Mouse (Mus musculus): Measurements from ENCODE around the gene Birc3. TPM values are rescaled to one million over a fixed set of nuclear protein-coding genes. Genes with fewer than 3 reads are reported as not detected.
"Not testable (repeated sequence)": the region's sequence is repeated elsewhere in the genome, so short reads cannot be mapped to it uniquely, and the experiment has no call there.

The Birc3 gene
- 6.6 and 7.9 TPM in 2 replicates for polyA plus RNA-seq (2015; fragmentation: Nextera tagmentation; extraction: Ambion mirVana)

- ATAC-seq (replicated peaks; ENCODE audit: low FRiP score) = peak; percentile 92
Measured at GRCm38 (mm10) chr9:7872775-7873439, at the start of gene Birc3. Gene Birc3, minus strand, starts transcription at chr9:7873186.

GRCm38 (mm10) chr9:7914925-7915324, 41.9 kb upstream of the Birc3 start:
- Histone ChIP-seq H3K4me3 (replicated peaks) (no peak overlapping the region), H3K27ac (peak overlapping the region; percentile 37; the same call in 1 of the 2 replicates), H3K36me3 (no peaks in the 10 kb centered on the region), H3K27me3 (no peaks in the 10 kb centered on the region), H3K4me1 (peaks cover 16% of the 10 kb centered on the region), H3K9me3 (replicated peaks) (no peaks in the 10 kb centered on the region), H3K9ac (no peak overlapping the region), H3K4me2 (peak overlapping the region; percentile 56)
- ATAC-seq (replicated peaks; ENCODE audit: low FRiP score) = no peak
- 49% methylated on average over 8 of the region's 8 CpGs for WGBS

More at GRCm38 (mm10) chr9:7872775-7873439, at the start of gene Birc3:
- Histone ChIP-seq H3K4me1 (peaks cover 18% of the 10 kb centered on the region), H3K4me2 (peak within 1 kb of the TSS; percentile 87), H3K27me3 (no peaks in the 10 kb centered on the region), H3K9me3 (replicated peaks) (no peaks in the 10 kb centered on the region), H3K27ac (peak within 1 kb of the TSS; percentile 90), H3K36me3 (no peaks in the 10 kb centered on the region), H3K4me3 (replicated peaks) (peak within 1 kb of the TSS; percentile 57), H3K9ac (peak within 1 kb of the TSS; percentile 64)
- 4% methylated on average over 26 of the region's 26 CpGs for WGBS

GRCm38 (mm10) chr9:7914487-7914886, 41.5 kb upstream of the Birc3 start:
- H3K4me1 ChIP-seq = peaks cover 16% of the 10 kb centered on the region
- no peaks in the 10 kb centered on the region for H3K36me3 ChIP-seq
- H3K4me3 ChIP-seq (replicated peaks) = peak overlapping the region; percentile 22
- peak overlapping the region; percentile 45 for H3K27ac ChIP-seq
- 4% methylated on average over 11 of the region's 11 CpGs for WGBS
- no peaks in the 10 kb centered on the region for H3K9me3 ChIP-seq (replicated peaks)
- peak overlapping the region; percentile 56 for H3K4me2 ChIP-seq
- H3K27me3 ChIP-seq = no peaks in the 10 kb centered on the region
- ATAC-seq (replicated peaks; ENCODE audit: low FRiP score) = peak; percentile 95
- H3K9ac ChIP-seq = no peak overlapping the region

GRCm38 (mm10) chr9:7913953-7914352, 41.0 kb upstream of the Birc3 start:
- Histone ChIP-seq H3K9ac (no peak overlapping the region), H3K4me3 (replicated peaks) (peak overlapping the region; percentile 22), H3K4me2 (peak overlapping the region; percentile 56), H3K9me3 (replicated peaks) (0 out of 2 replicates have a peak, but pooled peaks cover 3% of the 10 kb centered on the region), H3K4me1 (peaks cover 16% of the 10 kb centered on the region), H3K36me3 (no peaks in the 10 kb centered on the region), H3K27ac (peak overlapping the region; percentile 45; the same call in 1 of the 2 replicates), H3K27me3 (no peaks in the 10 kb centered on the region)
- 64% methylated on average over 19 of the region's 19 CpGs for WGBS
- peak; percentile 67; the same call in 1 of the 2 replicates for ATAC-seq (replicated peaks; ENCODE audit: low FRiP score)

GRCm38 (mm10) chr9:7907351-7907985, 34.5 kb upstream of the Birc3 start:
- H3K9ac ChIP-seq = no peak overlapping the region
- WGBS = 85% methylated on average over 2 of the region's 2 CpGs
- no peaks in the 10 kb centered on the region for H3K36me3 ChIP-seq
- no peak overlapping the region for H3K27ac ChIP-seq
- no peak overlapping the region for H3K4me2 ChIP-seq
- H3K4me3 ChIP-seq (replicated peaks) = no peak overlapping the region
- H3K9me3 ChIP-seq (replicated peaks) = 0 out of 2 replicates have a peak, but pooled peaks cover 3% of the 10 kb centered on the region
- H3K4me1 ChIP-seq = peaks cover 8% of the 10 kb centered on the region
- ATAC-seq (replicated peaks; ENCODE audit: low FRiP score) = no peak
- no peaks in the 10 kb centered on the region for H3K27me3 ChIP-seq

- Histone ChIP-seq H3K27me3 (no peaks in the 10 kb centered on the region), H3K36me3 (no peaks in the 10 kb centered on the region), H3K4me1 (peaks cover 15% of the 10 kb centered on the region), H3K9ac (no peak overlapping the region), H3K9me3 (replicated peaks) (0 out of 2 replicates have a peak, but pooled peaks cover 3% of the 10 kb centered on the region), H3K4me2 (no peak overlapping the region), H3K27ac (no peak overlapping the region), H3K4me3 (replicated peaks) (no peak overlapping the region)
- 67% methylated on average over 1 of the region's 1 CpGs for WGBS
- no peak for ATAC-seq (replicated peaks; ENCODE audit: low FRiP score)
Measured at GRCm38 (mm10) chr9:7906564-7906963, 33.6 kb upstream of the Birc3 start.

- peaks cover 15% of the 10 kb centered on the region for H3K4me1 ChIP-seq
- no peak overlapping the region for H3K27ac ChIP-seq
- H3K4me3 ChIP-seq (replicated peaks) = no peak overlapping the region
- whole genome bisulfite sequencing = 75% methylated on average over 5 of the region's 5 CpGs
- H3K9ac ChIP-seq = no peak overlapping the region
- H3K36me3 ChIP-seq = no peaks in the 10 kb centered on the region
- ATAC-seq (replicated peaks; ENCODE audit: low FRiP score) = no peak
- no peaks in the 10 kb centered on the region for H3K27me3 ChIP-seq
- no peak overlapping the region for H3K4me2 ChIP-seq
- H3K9me3 ChIP-seq (replicated peaks) = no peaks in the 10 kb centered on the region
Measured at GRCm38 (mm10) chr9:7903825-7904224, 30.8 kb upstream of the Birc3 start.

GRCm38 (mm10) chr9:7903262-7903661, 30.3 kb upstream of the Birc3 start:
- 54% methylated on average over 2 of the region's 2 CpGs for WGBS
- Histone ChIP-seq H3K36me3 (no peaks in the 10 kb centered on the region), H3K27ac (peak overlapping the region; percentile 32), H3K27me3 (no peaks in the 10 kb centered on the region), H3K9ac (no peak overlapping the region), H3K4me3 (replicated peaks) (no peak overlapping the region), H3K4me2 (no peak overlapping the region), H3K4me1 (peaks cover 15% of the 10 kb centered on the region), H3K9me3 (replicated peaks) (no peaks in the 10 kb centered on the region)
- ATAC-seq (replicated peaks; ENCODE audit: low FRiP score) = no peak; the same call in 1 of the 2 replicates

GRCm38 (mm10) chr9:7902311-7902710, 29.3 kb upstream of the Birc3 start:
- Histone ChIP-seq H3K4me3 (replicated peaks) (no peak overlapping the region), H3K27me3 (no peaks in the 10 kb centered on the region), H3K4me1 (peaks cover 15% of the 10 kb centered on the region), H3K9me3 (replicated peaks) (no peaks in the 10 kb centered on the region), H3K4me2 (peak overlapping the region; percentile 7; the same call in 1 of the 2 replicates), H3K9ac (no peak overlapping the region), H3K27ac (peak overlapping the region; percentile 51; the same call in 1 of the 2 replicates), H3K36me3 (no peaks in the 10 kb centered on the region)
- WGBS = 10% methylated on average over 7 of the region's 7 CpGs
- peak; percentile 90 for ATAC-seq (replicated peaks; ENCODE audit: low FRiP score)

GRCm38 (mm10) chr9:7900965-7901364, 28.0 kb upstream of the Birc3 start:
- ATAC-seq (replicated peaks; ENCODE audit: low FRiP score) = no peak

GRCm38 (mm10) chr9:7897502-7897901, 24.5 kb upstream of the Birc3 start:
- no peak overlapping the region for H3K4me2 ChIP-seq
- peak; percentile 64; the same call in 1 of the 2 replicates for ATAC-seq (replicated peaks; ENCODE audit: low FRiP score)

More at GRCm38 (mm10) chr9:7900965-7901364, 28.0 kb upstream of the Birc3 start:
- Histone ChIP-seq H3K27ac (no peak overlapping the region), H3K27me3 (no peaks in the 10 kb centered on the region), H3K4me3 (replicated peaks) (no peak overlapping the region), H3K9me3 (replicated peaks) (no peaks in the 10 kb centered on the region), H3K9ac (no peak overlapping the region), H3K4me2 (no peak overlapping the region), H3K4me1 (peaks cover 15% of the 10 kb centered on the region), H3K36me3 (no peaks in the 10 kb centered on the region)
- WGBS = 94% methylated on average over 8 of the region's 8 CpGs

GRCm38 (mm10) chr9:7891796-7892195, 18.8 kb upstream of the Birc3 start:
- WGBS = 100% methylated on average over 1 of the region's 1 CpGs
- not testable (repeated sequence) for H3K4me2 ChIP-seq; H3K27me3 ChIP-seq; H3K9me3 ChIP-seq (replicated peaks); H3K9ac ChIP-seq; H3K4me3 ChIP-seq (replicated peaks); H3K27ac ChIP-seq; H3K36me3 ChIP-seq; H3K4me1 ChIP-seq; ATAC-seq (replicated peaks; ENCODE audit: low FRiP score)

More at GRCm38 (mm10) chr9:7897502-7897901, 24.5 kb upstream of the Birc3 start:
- Histone ChIP-seq H3K9ac (no peak overlapping the region), H3K4me3 (replicated peaks) (no peak overlapping the region), H3K4me1 (peaks cover 8% of the 10 kb centered on the region), H3K27ac (no peak overlapping the region), H3K9me3 (replicated peaks) (no peaks in the 10 kb centered on the region), H3K36me3 (no peaks in the 10 kb centered on the region), H3K27me3 (no peaks in the 10 kb centered on the region)
- 2% methylated on average over 3 of the region's 3 CpGs for WGBS

All from kidney, embryonic 15.5 days (tissue).